Mouse (Mus musculus): Measurements from ENCODE around the gene Slc44a1. TPM values are rescaled to one million over a fixed set of nuclear protein-coding genes. Genes with fewer than 3 reads are reported as not detected.

The Slc44a1 gene
- polyA plus RNA-seq, 1 experiment: 69.4 TPM

DNA sequence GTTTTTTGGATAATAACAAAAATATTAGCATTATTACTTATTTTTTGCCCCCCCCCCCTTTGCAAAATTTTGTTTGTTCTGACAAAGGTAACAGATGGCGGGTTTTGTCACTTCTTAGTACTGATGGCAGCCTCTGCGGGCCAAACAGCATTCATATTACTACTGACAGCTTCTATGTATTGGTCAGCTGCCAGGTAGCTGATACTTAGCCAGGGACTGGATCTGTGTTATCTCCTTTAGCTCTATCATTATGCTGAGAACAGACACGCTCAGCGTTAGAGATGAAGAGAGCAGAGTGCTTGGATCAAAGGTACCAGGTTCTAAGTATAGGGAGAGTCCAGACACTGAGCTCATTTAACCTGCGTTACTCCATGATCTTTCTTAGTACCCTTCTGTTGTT lies 48.6 kb downstream of the Slc44a1 start:
- Histone ChIP-seq H3K27ac (ENCODE audit: insufficient read depth, low read depth, low read length) (no peak overlapping the region), H3K4me3 (ENCODE audit: insufficient read depth, low read length) (no peak overlapping the region), H3K4me1 (ENCODE audit: control insufficient read depth, insufficient read depth, low read length) (peaks cover 8% of the 10 kb centered on the region)
- TF ChIP-seq POLR2A (IDR thresholded peaks at IDR 0.05; ENCODE audit: borderline replicate concordance, low read depth, low read length): no peak
- TF ChIP-seq CTCF (IDR thresholded peaks at IDR 0.05; ENCODE audit: low read depth, low read length): no peak

DNA sequence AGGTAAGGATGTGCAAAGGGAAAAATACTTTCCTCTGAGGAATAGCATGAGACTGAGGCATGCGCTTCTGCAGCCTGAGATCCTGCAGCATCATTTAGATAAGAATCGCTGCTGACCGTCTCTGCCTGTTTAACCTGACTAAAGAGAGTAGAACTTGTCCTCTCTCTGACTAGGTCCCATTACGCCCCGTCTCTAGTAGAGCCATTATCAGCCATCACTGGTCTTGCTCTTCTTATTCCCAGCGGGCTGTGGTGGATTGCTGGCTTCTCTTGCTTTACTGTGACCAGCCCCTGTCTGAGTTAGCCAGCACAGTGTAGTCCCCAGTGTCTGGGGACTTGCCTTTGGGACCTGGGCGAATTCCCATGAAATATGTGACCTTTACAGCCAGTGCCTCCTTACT lies 50.2 kb downstream of the Slc44a1 start:
- Histone ChIP-seq H3K4me1 (ENCODE audit: control insufficient read depth, insufficient read depth, low read length) (peaks cover 8% of the 10 kb centered on the region), H3K27ac (ENCODE audit: insufficient read depth, low read depth, low read length) (no peak overlapping the region), H3K4me3 (ENCODE audit: insufficient read depth, low read length) (no peak overlapping the region)
- TF ChIP-seq CTCF (IDR thresholded peaks at IDR 0.05; ENCODE audit: low read depth, low read length): no peak
- TF ChIP-seq POLR2A (IDR thresholded peaks at IDR 0.05; ENCODE audit: borderline replicate concordance, low read depth, low read length): no peak

DNA sequence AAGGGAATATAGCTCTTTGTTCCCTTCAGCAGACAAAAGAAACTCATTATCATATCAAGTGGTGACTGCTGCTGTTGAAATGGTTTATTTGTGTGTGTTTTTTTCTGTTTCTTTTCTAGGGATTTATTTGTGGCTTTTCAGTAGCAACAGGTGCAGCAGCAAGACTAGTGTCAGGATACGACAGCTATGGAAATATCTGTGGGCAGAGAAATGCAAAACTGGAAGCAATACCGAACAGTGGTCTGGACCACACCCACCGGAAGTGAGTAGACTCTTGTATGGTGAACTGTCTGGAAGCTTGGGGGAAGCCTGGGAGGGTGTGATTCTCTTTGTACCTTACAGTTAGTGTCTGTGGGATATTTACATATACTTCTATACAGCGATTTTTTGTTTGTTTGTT lies 51.1 kb downstream of the Slc44a1 start:
- Histone ChIP-seq H3K4me3 (ENCODE audit: insufficient read depth, low read length) (no peak overlapping the region; the same call in 1 of the 2 replicates), H3K27ac (ENCODE audit: insufficient read depth, low read depth, low read length) (no peak overlapping the region), H3K4me1 (ENCODE audit: control insufficient read depth, insufficient read depth, low read length) (peaks cover 8% of the 10 kb centered on the region)
- no peak for TF ChIP-seq POLR2A (IDR thresholded peaks at IDR 0.05; ENCODE audit: borderline replicate concordance, low read depth, low read length)
- TF ChIP-seq CTCF (IDR thresholded peaks at IDR 0.05; ENCODE audit: low read depth, low read length): no peak

DNA sequence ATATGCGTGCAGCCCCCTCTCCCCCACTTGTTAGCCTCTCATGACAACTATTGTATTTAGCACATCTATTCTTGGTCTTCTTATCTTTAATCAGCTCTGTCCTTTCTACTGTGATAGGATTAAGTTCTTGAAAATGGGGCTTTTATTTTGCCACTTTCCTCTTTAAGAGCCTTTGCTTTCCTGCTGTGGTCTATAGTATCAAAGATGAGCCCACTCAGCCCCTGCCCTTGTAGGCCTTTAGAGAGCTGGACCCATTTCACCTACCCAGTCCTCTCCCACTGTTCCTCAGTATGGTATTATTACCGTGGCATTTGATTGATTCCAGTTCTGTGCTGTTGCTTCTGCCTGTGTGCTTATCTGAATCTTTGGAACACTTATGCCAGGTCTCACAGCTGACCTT lies 55.4 kb downstream of the Slc44a1 start:
- no peak for TF ChIP-seq CTCF (IDR thresholded peaks at IDR 0.05; ENCODE audit: low read depth, low read length)
- TF ChIP-seq POLR2A (IDR thresholded peaks at IDR 0.05; ENCODE audit: borderline replicate concordance, low read depth, low read length): no peak
- peaks cover 5% of the 10 kb centered on the region for H3K4me1 ChIP-seq (ENCODE audit: control insufficient read depth, insufficient read depth, low read length)
- H3K4me3 ChIP-seq (ENCODE audit: insufficient read depth, low read length): no peak overlapping the region
- no peak overlapping the region for H3K27ac ChIP-seq (ENCODE audit: insufficient read depth, low read depth, low read length)

DNA sequence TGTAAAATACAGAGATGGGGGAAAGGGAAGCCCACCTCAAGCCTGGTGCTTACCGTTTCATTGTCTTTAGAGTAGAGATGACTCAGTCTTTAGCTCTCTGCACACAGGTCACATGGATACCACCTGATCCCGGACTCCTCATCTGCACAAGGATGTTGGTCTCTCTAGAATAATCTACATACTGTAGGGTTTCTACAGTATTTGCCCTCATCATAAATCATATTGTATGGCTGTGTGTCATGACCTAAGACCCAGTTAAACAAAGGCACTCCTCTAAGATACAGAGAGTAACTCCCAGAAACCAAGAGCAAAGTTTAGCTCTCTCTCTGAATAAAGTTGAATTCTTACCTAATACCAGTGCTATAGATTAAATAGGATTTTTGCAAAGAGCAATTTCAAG lies 62.6 kb downstream of the Slc44a1 start:
- H3K27ac ChIP-seq (ENCODE audit: insufficient read depth, low read depth, low read length): no peak overlapping the region
- peaks cover 2% of the 10 kb centered on the region for H3K4me1 ChIP-seq (ENCODE audit: control insufficient read depth, insufficient read depth, low read length)
- TF ChIP-seq POLR2A (IDR thresholded peaks at IDR 0.05; ENCODE audit: borderline replicate concordance, low read depth, low read length) (no peak), CTCF (IDR thresholded peaks at IDR 0.05; ENCODE audit: low read depth, low read length) (no peak)
- H3K4me3 ChIP-seq (ENCODE audit: insufficient read depth, low read length): no peak overlapping the region

DNA sequence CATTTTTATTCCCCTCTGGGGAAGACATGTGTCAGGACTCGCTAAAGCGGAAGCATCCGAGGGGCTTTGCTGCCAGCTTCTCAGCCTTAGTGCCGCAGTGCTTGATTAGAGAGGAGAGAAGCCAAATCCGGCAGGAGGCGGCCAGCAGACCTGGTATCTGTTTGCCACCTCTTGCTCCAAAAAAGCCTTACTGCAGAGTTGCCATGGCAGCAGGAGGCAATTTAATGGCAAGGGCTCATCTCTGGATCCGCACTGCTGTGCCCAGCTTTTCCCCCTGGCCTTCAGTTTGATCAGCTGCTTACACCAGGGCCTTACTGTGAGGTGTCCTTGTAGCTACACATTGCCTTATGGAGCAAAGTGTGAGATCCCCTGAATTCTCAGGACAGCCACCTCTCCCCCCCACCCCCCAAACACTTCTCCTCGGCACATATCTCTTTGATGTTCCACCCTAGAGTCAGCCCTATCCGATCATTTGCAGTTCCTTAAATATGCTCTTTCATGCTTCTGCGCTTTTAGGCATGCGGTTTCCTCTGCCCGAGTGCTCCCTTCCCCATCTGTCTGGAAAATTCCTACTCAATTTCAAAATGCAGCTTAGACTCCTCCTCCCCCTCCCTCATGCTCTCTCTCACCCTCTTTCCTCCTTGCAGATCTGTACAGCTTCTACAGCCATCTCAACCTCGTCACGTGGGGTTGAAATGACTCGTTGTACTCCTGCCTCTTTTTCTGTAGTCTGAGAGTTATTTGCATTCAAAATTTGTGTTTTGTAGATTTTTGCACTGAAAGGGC lies 72.1 kb downstream of the Slc44a1 start:
- TF ChIP-seq CTCF (IDR thresholded peaks at IDR 0.05; ENCODE audit: low read depth, low read length) (no peak), POLR2A (IDR thresholded peaks at IDR 0.05; ENCODE audit: borderline replicate concordance, low read depth, low read length) (no peak)
- Histone ChIP-seq H3K27ac (ENCODE audit: insufficient read depth, low read depth, low read length) (peak overlapping the region; percentile 81), H3K4me3 (ENCODE audit: insufficient read depth, low read length) (peak overlapping the region; percentile 3; the same call in 1 of the 2 replicates), H3K4me1 (ENCODE audit: control insufficient read depth, insufficient read depth, low read length) (peaks cover 40% of the 10 kb centered on the region)

DNA sequence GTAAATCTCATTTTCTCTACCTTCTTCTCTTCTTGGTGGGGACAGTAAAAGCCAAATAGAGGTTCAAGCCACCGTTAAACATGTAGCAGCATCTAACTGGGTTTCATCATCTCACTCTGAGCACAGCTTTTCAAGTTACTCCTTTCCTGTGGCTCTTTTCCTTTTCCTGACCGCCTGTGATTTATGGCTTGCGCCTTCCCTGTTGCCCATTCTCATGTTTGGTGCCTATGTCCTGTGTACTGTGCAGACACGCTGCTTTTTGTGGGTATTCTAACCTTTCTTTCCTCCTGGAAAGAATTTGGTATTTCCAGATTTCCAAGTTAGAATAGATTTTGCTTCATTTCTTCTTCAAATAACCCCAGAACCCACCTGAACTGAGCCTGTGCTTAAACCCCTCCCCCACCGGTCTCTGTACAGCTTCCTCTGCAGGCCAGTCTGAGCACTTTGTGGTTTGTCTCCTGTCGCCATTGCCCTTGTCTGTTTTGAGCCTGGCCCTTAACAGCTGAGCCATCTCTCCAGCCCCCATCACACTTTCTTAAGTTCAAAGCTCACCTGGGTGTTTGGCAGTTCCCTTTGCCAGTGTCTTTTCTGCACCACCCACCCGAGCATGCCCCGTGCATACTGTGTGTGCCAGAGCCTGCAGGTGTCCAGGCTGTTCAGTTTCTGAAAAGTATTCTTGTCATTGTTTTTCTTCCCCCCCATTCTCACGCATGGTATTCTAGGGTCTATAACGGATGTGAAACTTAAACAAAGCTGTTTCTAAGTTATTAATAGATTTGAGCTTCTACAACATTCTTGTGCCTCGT lies 73.3 kb downstream of the Slc44a1 start:
- H3K4me1 ChIP-seq (ENCODE audit: control insufficient read depth, insufficient read depth, low read length): peaks cover 40% of the 10 kb centered on the region
- H3K27ac ChIP-seq (ENCODE audit: insufficient read depth, low read depth, low read length): peak overlapping the region; percentile 81
- TF ChIP-seq POLR2A (IDR thresholded peaks at IDR 0.05; ENCODE audit: borderline replicate concordance, low read depth, low read length): no peak
- H3K4me3 ChIP-seq (ENCODE audit: insufficient read depth, low read length): no peak overlapping the region

DNA sequence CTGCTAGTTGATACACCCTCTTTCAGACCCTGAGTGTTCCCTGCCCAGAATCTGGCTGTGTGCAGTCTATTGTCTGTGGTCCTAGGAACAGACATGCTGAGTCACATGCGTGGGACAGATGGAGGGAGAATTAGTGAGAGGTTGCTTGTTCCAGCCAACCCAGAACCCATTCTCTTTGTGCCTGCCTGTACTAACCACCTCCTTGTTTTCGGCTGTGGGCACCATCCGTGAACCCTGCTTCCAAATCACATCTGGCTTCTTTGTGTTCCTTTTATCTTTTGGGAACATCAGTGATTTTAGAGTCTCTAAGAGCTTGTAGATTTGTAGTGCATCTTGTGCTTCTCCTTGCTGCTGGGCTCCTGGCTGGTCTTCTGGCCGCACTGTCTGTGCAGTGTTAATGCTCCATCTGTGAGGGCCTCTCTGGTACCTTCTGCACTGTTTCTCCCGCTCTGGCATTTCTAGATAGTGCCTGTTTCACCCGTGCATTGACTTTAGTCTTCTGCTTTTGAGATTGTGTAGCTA lies 75.9 kb downstream of the Slc44a1 start:
- H3K4me1 ChIP-seq (ENCODE audit: control insufficient read depth, insufficient read depth, low read length): peaks cover 39% of the 10 kb centered on the region
- H3K4me3 ChIP-seq (ENCODE audit: insufficient read depth, low read length): no peak overlapping the region
- no peak for TF ChIP-seq CTCF (IDR thresholded peaks at IDR 0.05; ENCODE audit: low read depth, low read length)
- TF ChIP-seq POLR2A (IDR thresholded peaks at IDR 0.05; ENCODE audit: borderline replicate concordance, low read depth, low read length): no peak
- peak overlapping the region; percentile 17; the same call in 1 of the 2 replicates for H3K27ac ChIP-seq (ENCODE audit: insufficient read depth, low read depth, low read length)

DNA sequence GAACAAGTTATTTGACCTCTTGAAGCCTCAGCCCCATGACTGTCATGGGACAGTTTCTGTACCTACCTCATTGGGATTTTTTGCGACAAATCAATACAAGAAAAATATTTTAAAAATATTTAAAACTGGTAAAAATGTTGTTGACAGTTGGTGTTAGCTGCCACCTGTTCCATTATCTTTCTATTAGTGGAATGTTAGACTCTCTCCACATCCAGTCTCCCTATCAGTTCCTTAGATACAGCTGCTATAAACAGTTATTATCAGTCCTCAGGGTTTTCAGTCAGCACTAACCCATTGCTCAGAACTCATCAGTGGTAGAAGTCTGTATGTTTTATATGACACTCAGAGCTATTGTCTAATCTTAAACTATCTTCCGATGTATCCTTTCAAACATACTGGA lies 79.2 kb downstream of the Slc44a1 start:
- peaks cover 11% of the 10 kb centered on the region for H3K4me1 ChIP-seq (ENCODE audit: control insufficient read depth, insufficient read depth, low read length)
- no peak overlapping the region for H3K4me3 ChIP-seq (ENCODE audit: insufficient read depth, low read length)
- no peak for TF ChIP-seq POLR2A (IDR thresholded peaks at IDR 0.05; ENCODE audit: borderline replicate concordance, low read depth, low read length)
- TF ChIP-seq CTCF (IDR thresholded peaks at IDR 0.05; ENCODE audit: low read depth, low read length): no peak
- no peak overlapping the region for H3K27ac ChIP-seq (ENCODE audit: insufficient read depth, low read depth, low read length)

DNA sequence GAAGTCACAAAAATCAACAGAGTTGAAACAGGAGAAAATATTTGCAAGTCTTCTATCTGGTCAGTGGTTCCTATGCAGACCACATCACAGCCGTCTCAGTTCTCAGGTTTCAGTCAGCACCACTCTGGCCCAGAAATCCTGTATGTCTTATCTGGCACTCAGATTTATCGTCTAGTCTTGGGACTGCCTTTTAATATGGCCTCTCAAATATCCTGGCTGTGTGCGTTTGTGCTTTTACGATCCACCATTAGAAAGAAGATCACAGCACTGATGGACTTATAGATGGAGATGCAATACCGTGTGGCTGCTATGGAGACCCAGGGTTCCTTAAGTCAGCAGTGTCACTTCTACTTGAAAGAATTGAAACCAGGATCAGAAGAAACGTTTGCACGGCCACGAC lies 80.8 kb downstream of the Slc44a1 start:
- Histone ChIP-seq H3K27ac (ENCODE audit: insufficient read depth, low read depth, low read length) (no peak overlapping the region), H3K4me1 (ENCODE audit: control insufficient read depth, insufficient read depth, low read length) (peaks cover 3% of the 10 kb centered on the region)
- TF ChIP-seq CTCF (IDR thresholded peaks at IDR 0.05; ENCODE audit: low read depth, low read length) (no peak), POLR2A (IDR thresholded peaks at IDR 0.05; ENCODE audit: borderline replicate concordance, low read depth, low read length) (no peak)

More for the DNA sequence above, 80.8 kb downstream of the Slc44a1 start:
- H3K4me3 ChIP-seq (ENCODE audit: insufficient read depth, low read length): no peak overlapping the region
